Mouse (Mus musculus) kidney, embryonic 16.5 days (tissue): ENCODE data around the gene Acap3. TPM values are rescaled to one million over a fixed set of nuclear protein-coding genes. Genes with fewer than 3 reads are reported as not detected.

Experiments used
- ATAC-seq: fragments of 200-750 bp; cut with Nextera tagmentation; 2 replicates; pipeline ENCODE4 v1.8.0; 2017; ENCODE audit warnings: moderate TSS enrichment; ENCODE audit not compliant: low FRiP score, low TSS enrichment
- H3K27ac ChIP-seq: fragments of 300-500 bp; sonication (generic); 2 replicates; pipeline ENCODE4 v1.5.1; 2014; ENCODE audit warnings: low read length
- H3K27me3 ChIP-seq: fragments of 300-500 bp; sonication (generic); 2 replicates; pipeline ENCODE4 v1.6.1; 2014; ENCODE audit warnings: low read length, control low read depth, mixed read lengths; ENCODE audit not compliant: insufficient read depth
- H3K36me3 ChIP-seq: fragments of 300-500 bp; sonication (generic); 2 replicates; pipeline ENCODE4 v1.6.1; 2014; ENCODE audit warnings: low read length, control low read depth, mixed read lengths; ENCODE audit not compliant: insufficient read depth
- H3K4me1 ChIP-seq: fragments of 300-500 bp; sonication (generic); 2 replicates; pipeline ENCODE4 v1.6.1; 2014; ENCODE audit warnings: low read length, control low read depth, mixed read lengths; ENCODE audit not compliant: insufficient read depth
- H3K4me2 ChIP-seq: fragments of 300-500 bp; sonication (generic); replicated peaks from 2 replicates; pipeline ENCODE4 v1.6.1; 2014; ENCODE audit warnings: low read depth, low read length
- H3K4me3 ChIP-seq: fragments of 300-500 bp; sonication (generic); 2 replicates; pipeline ENCODE4 v1.5.1; 2014; ENCODE audit warnings: mild to moderate bottlenecking, low read length
- H3K9ac ChIP-seq: fragments of 300-500 bp; sonication (generic); replicated peaks from 2 replicates; pipeline ENCODE4 v1.6.1; 2014; ENCODE audit warnings: low read length
- H3K9me3 ChIP-seq: fragments of 300-500 bp; sonication (generic); 2 replicates; pipeline ENCODE4 v1.6.1; 2016; ENCODE audit warnings: low read length, control low read depth
- WGBS: fragments of 180-500 bp; shearing (Covaris S2); extraction: QIAGEN DNeasy Blood & Tissue Kit; methylation state at CpG from one replicate; pipeline ENCODE4 v1.1.7; 2014; 5-methylcytosine and 5-hydroxymethylcytosine counted together
- polyA plus RNA-seq: library from polyadenylated mRNA; unstranded; fragments of >200 nt; fragmentation: Nextera tagmentation; extraction: Ambion mirVana; gene quantifications from 2 replicates; pipeline ENCODE4 v1.2.1, GENCODE M21; 2015

Gene Acap3
- polyA plus RNA-seq, 1 experiment from 2014 or later: 17.6 TPM

DNA sequence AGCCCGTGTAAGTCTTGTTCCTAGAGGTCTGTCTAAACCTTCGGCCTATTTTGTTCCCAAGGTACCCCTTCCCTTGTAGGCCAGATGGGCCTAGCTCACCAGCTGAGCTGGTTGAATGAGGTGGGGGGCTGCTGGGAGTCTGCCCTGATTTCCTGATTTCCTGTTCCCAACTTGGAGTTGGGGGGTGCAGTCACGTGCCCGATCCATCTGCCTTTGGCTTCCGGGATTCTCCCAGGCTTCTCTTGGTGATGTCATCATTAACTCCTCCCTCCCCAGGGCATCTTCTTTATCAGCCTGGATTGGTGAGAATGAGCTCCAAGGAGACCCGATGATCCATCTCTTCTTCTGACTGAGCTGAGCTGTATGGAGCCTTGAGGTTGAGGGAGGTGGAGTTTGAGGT lies 3.6 kb downstream of the Acap3 start:
- no peaks in the 10 kb centered on the region for H3K9me3 ChIP-seq
- H3K4me2 ChIP-seq: no peak overlapping the region; the same call in 1 of the 2 replicates
- H3K27ac ChIP-seq: no peak overlapping the region
- peaks cover 15% of the 10 kb centered on the region for H3K36me3 ChIP-seq
- H3K9ac ChIP-seq: 0 out of 2 replicates have a peak overlapping the region, but pooled peaks have one; percentile 28
- 40% methylated on average over 6 of the region's 6 CpGs for WGBS
- no peak overlapping the region for H3K4me3 ChIP-seq
- no peaks in the 10 kb centered on the region for H3K27me3 ChIP-seq
- ATAC-seq: no peak
- H3K4me1 ChIP-seq: peaks cover 33% of the 10 kb centered on the region

DNA sequence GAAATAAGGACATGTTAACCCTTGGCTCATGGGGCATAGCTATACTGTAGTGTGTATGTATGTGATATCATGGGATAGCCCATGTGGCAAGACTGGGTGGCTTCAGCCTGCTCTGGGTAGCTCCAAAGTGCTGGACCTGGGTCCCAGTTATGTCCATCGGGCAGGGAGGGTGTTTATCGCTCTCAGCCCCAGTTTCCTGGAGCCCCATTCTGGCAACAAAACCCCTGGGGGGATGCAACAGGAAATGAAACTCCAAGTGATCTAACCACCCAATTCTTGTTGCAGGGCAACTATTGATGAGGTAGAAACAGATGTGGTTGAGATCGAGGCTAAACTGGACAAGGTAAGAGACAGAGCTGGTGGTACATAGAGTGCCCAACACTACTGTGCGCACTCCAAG lies 4.2 kb downstream of the Acap3 start:
- H3K4me1 ChIP-seq: peaks cover 27% of the 10 kb centered on the region
- H3K27ac ChIP-seq: no peak overlapping the region
- H3K9me3 ChIP-seq: no peaks in the 10 kb centered on the region
- WGBS: 90% methylated on average over 4 of the region's 4 CpGs
- ATAC-seq: no peak
- no peak overlapping the region for H3K4me3 ChIP-seq
- H3K36me3 ChIP-seq: peaks cover 17% of the 10 kb centered on the region
- no peak overlapping the region for H3K4me2 ChIP-seq
- H3K27me3 ChIP-seq: no peaks in the 10 kb centered on the region
- no peak overlapping the region for H3K9ac ChIP-seq

DNA sequence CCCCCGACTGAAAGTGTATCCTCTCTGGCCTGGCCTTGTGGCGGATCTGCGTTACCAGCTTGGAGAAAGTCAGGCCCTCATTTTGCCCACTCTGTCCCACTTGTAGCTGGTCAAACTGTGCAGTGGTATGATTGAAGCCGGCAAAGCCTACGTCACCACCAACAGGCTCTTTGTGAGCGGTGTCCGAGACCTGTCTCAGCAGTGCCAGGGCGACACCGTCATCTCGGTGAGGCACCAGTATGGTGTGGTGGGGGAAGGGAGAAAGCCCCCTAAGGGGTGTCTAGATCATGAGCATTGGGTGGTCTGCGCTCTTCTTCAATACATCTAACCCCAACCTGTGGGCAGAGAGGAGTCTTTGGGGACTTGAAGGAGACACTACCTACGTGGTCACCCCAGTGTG lies 4.8 kb downstream of the Acap3 start:
- peaks cover 17% of the 10 kb centered on the region for H3K36me3 ChIP-seq
- no peaks in the 10 kb centered on the region for H3K9me3 ChIP-seq
- H3K9ac ChIP-seq: no peak overlapping the region
- H3K27me3 ChIP-seq: no peaks in the 10 kb centered on the region
- H3K4me1 ChIP-seq: peaks cover 25% of the 10 kb centered on the region
- H3K4me3 ChIP-seq: no peak overlapping the region
- H3K27ac ChIP-seq: no peak overlapping the region
- H3K4me2 ChIP-seq: no peak overlapping the region
- no peak for ATAC-seq
- 97% methylated on average over 12 of the region's 12 CpGs for WGBS

DNA sequence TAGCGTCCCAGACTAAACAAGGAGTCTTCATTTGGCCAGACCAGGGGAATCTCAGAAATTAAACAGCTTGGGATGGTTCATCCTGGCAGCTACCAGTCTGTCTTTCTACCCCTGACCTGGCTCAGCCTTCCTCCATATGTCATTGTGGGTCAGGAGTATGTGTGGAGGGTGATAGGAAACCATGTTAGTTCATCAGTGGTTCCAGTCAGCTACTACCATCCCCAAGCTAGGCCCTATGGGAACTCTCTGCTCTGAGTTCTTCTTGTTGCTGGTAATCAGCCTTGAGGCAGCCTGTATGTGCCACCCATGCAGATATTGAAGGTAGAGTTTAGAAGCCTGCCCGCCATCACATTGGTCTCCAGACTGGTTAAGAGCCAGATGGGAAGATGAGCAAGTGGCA lies 6.7 kb downstream of the Acap3 start:
- 88% methylated on average over 2 of the region's 2 CpGs for WGBS
- no peak for ATAC-seq
- Histone ChIP-seq H3K36me3 (peaks cover 29% of the 10 kb centered on the region), H3K4me3 (no peak overlapping the region), H3K27ac (no peak overlapping the region), H3K4me1 (peaks cover 18% of the 10 kb centered on the region), H3K4me2 (no peak overlapping the region), H3K9ac (no peak overlapping the region), H3K27me3 (no peaks in the 10 kb centered on the region), H3K9me3 (no peaks in the 10 kb centered on the region)

DNA sequence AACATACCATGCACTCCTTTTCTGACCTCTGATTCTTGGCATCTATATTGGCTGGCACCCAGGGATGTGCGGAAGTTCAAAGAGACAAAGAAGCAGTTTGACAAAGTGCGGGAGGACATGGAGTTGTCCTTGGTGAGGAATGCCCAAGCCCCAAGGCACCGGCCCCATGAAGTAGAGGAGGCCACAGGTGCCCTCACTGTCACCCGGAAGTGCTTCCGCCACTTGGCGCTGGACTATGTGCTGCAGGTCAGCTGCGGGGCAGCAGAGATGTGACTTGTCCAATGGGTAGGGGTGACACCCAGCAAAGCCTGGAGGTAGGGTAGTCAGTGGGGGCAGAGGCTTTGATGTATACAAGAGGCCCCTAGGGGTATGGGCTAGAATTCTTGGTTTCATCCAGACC lies 7.7 kb downstream of the Acap3 start:
- Histone ChIP-seq H3K4me3 (no peak overlapping the region), H3K27ac (no peak overlapping the region), H3K27me3 (no peaks in the 10 kb centered on the region), H3K9ac (no peak overlapping the region), H3K36me3 (peaks cover 40% of the 10 kb centered on the region), H3K4me2 (no peak overlapping the region), H3K9me3 (no peaks in the 10 kb centered on the region), H3K4me1 (peaks cover 12% of the 10 kb centered on the region)
- WGBS: 95% methylated on average over 7 of the region's 7 CpGs
- no peak for ATAC-seq

DNA sequence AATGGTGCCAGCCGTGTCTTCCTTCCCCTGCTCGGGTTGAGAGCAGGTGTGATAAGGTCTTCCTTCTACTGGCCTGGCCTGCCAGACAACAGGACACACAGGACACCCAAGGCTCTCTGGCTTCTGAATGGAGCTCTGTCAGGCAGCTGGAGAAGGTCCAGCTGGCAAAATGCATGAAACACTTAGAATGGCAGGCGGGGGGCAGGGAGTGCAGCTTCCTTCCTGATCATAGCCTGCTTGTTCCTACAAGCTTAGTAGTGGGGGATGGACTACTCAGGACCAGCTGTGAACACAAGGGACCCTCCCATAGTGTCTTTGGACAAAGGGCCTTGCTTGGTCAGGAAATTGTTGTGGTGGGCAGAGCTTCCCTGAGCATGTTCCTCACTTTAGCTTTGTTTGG lies 9.6 kb downstream of the Acap3 start:
- Histone ChIP-seq H3K9ac (no peak overlapping the region), H3K27ac (no peak overlapping the region), H3K27me3 (no peaks in the 10 kb centered on the region), H3K4me1 (no peaks in the 10 kb centered on the region), H3K4me2 (no peak overlapping the region), H3K9me3 (no peaks in the 10 kb centered on the region), H3K36me3 (peaks cover 41% of the 10 kb centered on the region), H3K4me3 (no peak overlapping the region)
- ATAC-seq: no peak
- 57% methylated on average over 3 of the region's 3 CpGs for WGBS

DNA sequence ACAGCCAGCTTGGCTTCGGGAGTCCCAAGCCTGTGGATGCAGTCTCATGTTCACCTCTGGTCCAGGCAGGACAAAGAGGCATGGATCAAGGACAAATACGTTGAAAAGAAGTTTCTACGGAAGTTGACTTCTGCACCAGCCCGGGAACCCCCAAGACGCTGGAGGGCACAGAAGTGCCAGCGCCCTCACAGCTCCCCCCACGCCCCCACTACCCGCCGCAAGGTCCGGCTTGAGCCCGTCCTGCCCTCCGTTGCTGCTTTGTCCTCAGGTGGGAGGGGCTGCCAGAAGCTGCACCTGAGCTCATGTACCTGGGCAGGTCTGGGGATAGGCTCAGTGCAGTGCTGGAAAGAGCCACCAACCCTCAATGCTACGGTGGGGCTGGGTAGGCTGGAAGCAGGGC lies 11.6 kb downstream of the Acap3 start:
- peaks cover 37% of the 10 kb centered on the region for H3K36me3 ChIP-seq

DNA sequence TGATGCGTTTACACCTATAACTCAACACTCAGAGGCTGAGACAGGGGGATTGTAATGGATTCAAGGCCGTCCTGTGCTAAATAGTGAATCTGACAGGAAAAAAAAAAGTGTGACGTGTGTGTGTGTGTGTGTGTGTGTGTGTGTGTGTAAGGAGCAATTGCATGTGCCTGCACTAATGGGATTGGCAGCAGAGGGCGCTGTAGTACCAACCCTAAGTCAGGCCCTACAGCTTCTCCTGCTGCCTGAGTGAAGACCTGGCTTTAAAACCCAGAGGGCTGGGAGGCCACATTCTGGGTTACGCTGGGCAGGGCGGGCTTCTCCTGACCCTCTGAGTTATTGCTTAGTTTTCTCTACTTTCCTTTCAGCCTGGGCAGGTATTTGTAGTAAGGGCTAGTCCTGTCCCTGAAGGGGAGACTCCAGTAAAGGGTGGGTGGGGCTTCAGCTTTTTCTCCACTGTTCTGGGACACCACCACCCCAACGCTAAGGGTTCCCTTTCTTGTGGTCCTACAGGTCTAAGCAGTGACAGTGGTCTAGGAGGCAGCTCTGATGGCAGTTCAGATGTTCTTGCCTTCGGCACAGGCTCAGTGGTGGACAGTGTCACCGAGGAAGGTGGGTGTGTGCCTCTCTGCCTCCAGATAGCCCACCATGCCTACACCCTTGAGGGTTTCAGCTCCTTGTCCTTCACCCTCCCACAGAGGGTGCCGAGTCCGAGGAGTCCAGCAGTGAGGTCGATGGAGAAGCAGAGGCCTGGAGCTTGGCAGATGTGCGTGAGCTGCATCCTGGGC lies 12.9 kb downstream of the Acap3 start:
- H3K9ac ChIP-seq: no peak overlapping the region
- no peak overlapping the region for H3K4me3 ChIP-seq
- 90% methylated on average over 13 of the region's 13 CpGs for WGBS
- peaks cover 29% of the 10 kb centered on the region for H3K36me3 ChIP-seq
- no peaks in the 10 kb centered on the region for H3K4me1 ChIP-seq
- no peak overlapping the region for H3K4me2 ChIP-seq
- ATAC-seq: no peak
- no peaks in the 10 kb centered on the region for H3K9me3 ChIP-seq
- no peaks in the 10 kb centered on the region for H3K27me3 ChIP-seq
- H3K27ac ChIP-seq: no peak overlapping the region

More for the DNA sequence above, 11.6 kb downstream of the Acap3 start:
- Histone ChIP-seq H3K27me3 (no peaks in the 10 kb centered on the region), H3K4me1 (no peaks in the 10 kb centered on the region), H3K9ac (no peak overlapping the region), H3K27ac (no peak overlapping the region), H3K4me2 (no peak overlapping the region), H3K4me3 (no peak overlapping the region), H3K9me3 (no peaks in the 10 kb centered on the region)
- no peak for ATAC-seq
- 95% methylated on average over 13 of the region's 13 CpGs for WGBS

DNA sequence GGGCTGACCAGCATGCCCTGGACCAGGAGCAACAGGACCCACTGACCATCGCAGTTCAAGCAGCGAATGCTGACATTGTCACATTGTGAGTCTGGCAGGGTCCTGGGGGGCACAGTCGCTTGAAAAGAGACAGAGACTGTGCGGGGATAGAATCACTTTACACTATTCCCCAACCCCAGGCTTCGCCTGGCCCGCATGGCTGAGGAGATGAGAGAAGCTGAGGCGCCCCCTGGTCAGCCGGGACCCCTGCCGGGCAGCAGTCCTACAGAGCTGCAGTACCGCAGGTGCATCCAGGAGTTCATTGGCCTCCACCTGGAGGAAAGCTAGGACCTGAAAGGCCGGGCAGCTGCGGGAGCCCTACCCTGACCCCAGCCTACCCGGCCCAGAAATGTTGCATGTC lies 14.0 kb downstream of the Acap3 start:
- Histone ChIP-seq H3K9me3 (no peaks in the 10 kb centered on the region), H3K4me2 (no peak overlapping the region), H3K36me3 (peaks cover 24% of the 10 kb centered on the region), H3K4me3 (no peak overlapping the region), H3K9ac (no peak overlapping the region), H3K27me3 (no peaks in the 10 kb centered on the region), H3K27ac (no peak overlapping the region), H3K4me1 (no peaks in the 10 kb centered on the region)
- 89% methylated on average over 13 of the region's 13 CpGs for WGBS
- no peak for ATAC-seq

DNA sequence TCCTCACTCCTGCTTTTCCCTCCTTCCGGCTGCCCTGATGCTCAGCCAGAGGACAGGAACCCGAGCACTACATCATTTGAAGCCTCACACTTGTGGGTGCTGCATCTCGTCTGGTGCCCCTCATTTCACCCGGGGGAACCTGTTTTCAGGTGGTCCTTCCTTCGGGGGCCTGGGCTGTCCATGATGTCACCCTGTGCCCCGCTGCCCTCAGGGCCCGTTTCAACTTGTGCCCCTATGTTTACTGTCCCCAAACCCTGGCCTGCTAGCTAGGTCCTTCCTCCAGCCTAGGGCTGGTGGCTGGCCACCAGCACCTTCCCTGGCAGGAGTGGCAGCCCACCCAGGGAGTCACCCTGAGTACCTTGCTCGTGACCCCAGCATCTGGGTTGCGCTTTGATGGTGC lies 14.5 kb downstream of the Acap3 start:
- Histone ChIP-seq H3K4me1 (no peaks in the 10 kb centered on the region), H3K9ac (no peak overlapping the region), H3K27me3 (no peaks in the 10 kb centered on the region), H3K27ac (no peak overlapping the region), H3K36me3 (peaks cover 24% of the 10 kb centered on the region), H3K4me2 (no peak overlapping the region), H3K4me3 (no peak overlapping the region), H3K9me3 (no peaks in the 10 kb centered on the region)
- ATAC-seq: no peak
- 78% methylated on average over 9 of the region's 9 CpGs for WGBS
